Mouse (Mus musculus): ENCODE measurements around the gene Heyl.
"Not testable (repeated sequence)": the region's sequence is repeated elsewhere in the genome, so short reads cannot be mapped to it uniquely, and the experiment has no call there.

The Heyl gene

GRCm38 (mm10) chr4:123289038-123289437, 55.7 kb downstream of the Heyl start:
- DNase-seq, result no peak

DNA sequence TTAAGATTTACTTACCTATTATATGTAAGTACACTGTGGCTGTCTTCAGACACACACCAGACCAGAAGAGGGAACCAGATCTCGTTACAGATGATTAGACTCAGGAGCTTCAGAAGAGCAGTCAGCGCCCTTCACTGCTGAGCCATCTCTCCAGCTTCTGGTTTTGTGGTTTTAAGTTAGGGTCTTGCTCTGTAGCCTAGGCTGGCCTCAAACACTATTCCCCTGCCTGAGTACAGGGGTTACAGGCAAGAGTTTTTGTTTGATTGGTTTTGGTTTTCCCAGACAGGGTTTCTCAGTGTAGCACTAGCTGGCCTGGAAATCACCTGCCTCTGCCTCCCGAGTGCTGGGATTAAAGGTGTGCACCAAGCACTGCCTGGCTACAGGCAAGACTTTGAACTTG, 59.0 kb downstream of the Heyl start:
- no peak for DNase-seq

DNA sequence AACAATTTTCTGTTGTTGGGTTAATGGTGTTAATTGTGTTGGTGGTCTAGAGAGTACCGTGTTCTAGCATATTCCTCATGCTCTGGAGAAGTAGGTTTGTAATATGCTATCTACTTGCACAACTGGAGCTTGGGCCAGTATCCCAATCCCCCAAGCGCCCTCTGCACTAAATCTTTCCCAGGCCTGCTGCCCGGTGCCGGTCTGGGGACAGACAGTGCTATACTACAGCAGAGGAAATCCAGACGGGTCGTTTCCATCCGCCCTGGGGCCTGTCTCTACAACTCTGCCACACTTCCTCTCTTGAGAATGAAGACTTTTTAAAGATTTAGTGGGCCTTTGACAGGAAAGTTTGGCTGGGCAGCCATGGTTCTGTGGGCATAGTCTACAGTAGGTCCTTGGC, 59.6 kb downstream of the Heyl start:
- no peak for DNase-seq

DNA sequence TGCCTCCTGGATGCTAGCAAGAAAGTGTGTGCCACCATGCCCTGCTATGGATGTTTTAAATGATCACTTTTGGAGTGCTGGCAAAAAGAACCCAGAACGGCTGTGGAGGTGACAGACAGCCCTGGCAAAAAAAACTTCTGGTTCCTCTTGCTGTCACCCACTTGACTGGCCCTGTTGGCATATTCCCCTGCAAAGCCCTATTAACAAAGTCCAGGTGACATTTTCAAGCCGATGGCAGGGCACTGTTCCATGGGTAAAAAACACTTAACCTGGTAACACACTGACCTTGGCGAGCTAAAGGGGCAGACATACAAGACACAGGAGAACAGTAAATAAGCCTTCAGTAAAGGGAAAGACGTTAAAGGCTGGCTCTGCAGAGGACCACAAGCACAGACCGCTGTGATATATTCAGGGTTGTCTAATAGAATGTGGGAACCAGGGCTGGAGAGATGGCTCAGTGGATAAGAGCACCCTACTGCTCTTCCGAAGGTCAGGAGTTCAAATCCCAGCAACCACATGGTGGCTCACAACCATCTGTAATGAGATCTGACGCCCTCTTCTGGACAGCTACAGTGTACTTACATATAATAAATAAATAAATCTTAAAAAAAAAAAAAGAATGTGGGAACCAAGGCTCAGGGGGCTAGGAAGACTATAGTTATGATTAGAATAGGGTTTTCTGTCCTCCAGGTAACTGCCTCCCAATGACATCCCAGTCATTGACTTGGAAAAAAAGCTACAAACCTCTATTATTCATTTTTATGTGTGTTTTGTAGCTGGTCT, 60.5 kb downstream of the Heyl start:
- DNase-seq, result no peak

DNA sequence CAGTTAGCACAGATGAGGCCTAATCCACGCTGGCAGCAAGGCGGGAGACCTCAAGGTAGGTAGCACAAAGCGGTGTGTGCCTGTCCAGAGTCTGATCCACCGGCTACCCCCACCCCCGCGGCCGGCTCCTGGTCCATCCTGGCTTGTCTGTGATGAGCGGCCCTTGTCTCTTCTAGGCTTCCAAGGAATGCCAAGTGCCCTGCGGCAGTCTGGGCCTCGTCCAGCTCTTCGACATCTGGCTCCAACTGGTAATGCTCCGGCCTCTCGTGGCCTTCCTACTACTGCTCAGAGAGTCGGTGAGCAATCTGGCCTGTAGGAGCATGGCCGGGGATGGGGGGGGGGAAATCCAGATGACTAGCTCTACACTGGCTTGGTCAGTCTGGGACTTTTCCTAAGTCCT, 61.7 kb downstream of the Heyl start:
- not testable (repeated sequence) for DNase-seq

DNA sequence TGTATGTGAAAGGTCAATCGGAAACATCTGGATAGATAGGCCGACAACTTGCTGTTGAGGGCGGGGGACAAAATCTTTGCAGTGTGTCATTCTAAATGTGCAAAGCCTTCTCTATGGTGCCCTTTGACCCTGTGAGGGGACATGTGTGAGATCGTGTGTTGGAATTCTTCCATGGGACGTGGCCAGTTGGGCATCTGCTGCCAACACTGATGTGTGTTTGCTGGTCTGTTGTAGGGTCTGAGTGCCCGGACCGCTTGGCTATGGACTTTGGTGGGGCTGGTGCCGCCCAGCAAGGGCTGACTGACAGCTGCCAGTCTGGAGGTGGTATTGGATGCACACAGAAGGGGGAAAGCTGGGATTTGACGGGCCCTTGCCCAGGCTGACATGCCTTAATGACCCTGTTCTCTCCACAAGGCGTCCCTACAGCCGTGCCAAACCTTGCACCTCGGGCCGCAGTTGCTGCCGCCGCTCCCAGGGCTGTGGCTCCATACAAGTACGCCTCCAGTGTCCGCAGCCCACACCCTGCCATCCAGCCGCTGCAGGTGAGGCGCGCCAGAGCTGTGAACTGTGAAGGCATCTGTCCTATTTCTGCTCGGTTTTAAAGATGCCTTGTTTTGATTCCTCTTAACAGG, 62.3 kb downstream of the Heyl start:
- no peak for DNase-seq

DNA sequence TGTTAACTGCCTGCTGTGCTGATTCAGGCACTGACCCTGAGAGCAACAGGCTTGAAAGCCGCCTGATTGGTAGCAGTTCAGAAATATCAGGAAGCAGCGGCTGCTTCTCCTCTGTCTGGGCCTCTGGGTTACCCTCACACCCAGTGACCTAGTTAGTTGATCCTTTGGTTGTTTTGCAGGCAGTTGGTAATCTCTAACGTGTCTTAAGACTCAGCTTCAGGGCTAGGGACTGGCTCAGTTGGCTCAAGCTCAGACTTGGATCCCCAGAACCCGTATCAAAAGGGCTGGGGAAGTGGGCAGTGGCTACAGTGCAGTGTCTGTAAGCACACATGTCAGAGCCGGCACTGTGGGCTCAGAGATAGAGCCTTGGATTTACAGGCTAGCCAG, 62.8 kb downstream of the Heyl start:
- no peak for DNase-seq

DNA sequence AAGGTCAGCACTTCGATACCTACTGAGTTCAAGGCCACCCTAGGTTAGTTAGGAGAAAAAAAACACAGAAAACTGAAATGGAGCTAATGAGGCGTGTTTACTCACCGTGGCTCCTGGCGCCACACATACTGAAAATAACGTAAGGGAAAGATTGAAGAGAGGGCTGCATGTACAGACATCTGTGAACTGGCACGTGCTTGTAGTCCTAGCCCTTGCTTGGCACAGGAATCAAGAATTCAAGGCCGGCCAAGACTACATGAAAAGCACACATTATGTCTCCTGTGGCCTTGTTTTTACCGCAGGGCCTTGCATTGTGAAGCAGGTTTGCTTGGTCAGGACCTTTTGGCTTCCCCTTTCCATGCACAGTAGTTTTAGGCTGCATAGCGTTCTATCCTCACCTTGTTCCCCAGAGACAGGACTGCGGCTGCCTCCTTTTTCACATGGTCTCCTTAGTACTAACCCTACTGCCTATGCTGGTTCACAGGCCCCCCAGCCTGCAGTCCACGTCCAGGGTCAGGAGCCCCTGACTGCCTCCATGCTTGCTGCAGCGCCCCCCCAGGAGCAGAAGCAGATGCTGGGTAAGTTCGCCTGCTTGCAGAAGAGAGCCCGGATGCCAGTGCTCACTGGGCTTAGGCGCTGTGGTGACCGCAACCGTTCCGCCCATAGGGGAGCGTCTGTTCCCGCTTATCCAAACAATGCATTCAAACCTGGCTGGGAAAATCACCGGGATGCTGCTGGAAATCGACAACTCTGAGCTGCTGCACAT, 64.0 kb downstream of the Heyl start:
- no peak for DNase-seq

GRCm38 (mm10) chr4:123298226-123298625, 64.9 kb downstream of the Heyl start:
- DNase-seq, result no peak

- no peak for DNase-seq
Measured at GRCm38 (mm10) chr4:123298980-123299670, 65.8 kb downstream of the Heyl start.
